Mouse (Mus musculus) lung, postnatal 10 days (tissue): ENCODE measurements around the gene Cand2.

Experiments used
- DNase-seq: peaks from one replicate; pipeline ENCODE4 v3.0.0; 2021

The Cand2 gene

GRCm38 (mm10) chr6:115775838-115776237 lies 1.5 kb downstream of the Cand2 start:
- no peak for DNase-seq

GRCm38 (mm10) chr6:115776363-115776762 lies 2.0 kb downstream of the Cand2 start:
- DNase-seq, result no peak

GRCm38 (mm10) chr6:115782781-115783180 lies 8.4 kb downstream of the Cand2 start:
- no peak for DNase-seq

- DNase-seq, result no peak
These were observed 16.7 kb downstream of the Cand2 start for GRCm38 (mm10) chr6:115791016-115791415.

GRCm38 (mm10) chr6:115791842-115792686 lies 17.7 kb downstream of the Cand2 start:
- peak; percentile 72 for DNase-seq

- DNase-seq, result no peak
These were observed 18.4 kb downstream of the Cand2 start for GRCm38 (mm10) chr6:115792691-115793215.

- peak; percentile 15 for DNase-seq
These were observed 27.5 kb downstream of the Cand2 start for GRCm38 (mm10) chr6:115801811-115802210.

- DNase-seq, result peak; percentile 93
These were observed 29.4 kb downstream of the Cand2 start for GRCm38 (mm10) chr6:115803541-115804382.

- no peak for DNase-seq
These were observed 30.3 kb downstream of the Cand2 start for GRCm38 (mm10) chr6:115804432-115805192.

GRCm38 (mm10) chr6:115807464-115808195 lies 33.3 kb downstream of the Cand2 start:
- DNase-seq, result peak; percentile 27

GRCm38 (mm10) chr6:115808196-115808487 lies 33.8 kb downstream of the Cand2 start:
- no peak for DNase-seq

- DNase-seq, result peak; percentile 93
These were observed 34.3 kb downstream of the Cand2 start, which contains the start of gene Rpl32 for GRCm38 (mm10) chr6:115808488-115809231. Gene Rpl32 (minus strand): TSS chr6:115808747.

GRCm38 (mm10) chr6:115811606-115812005 lies 37.3 kb downstream of the Cand2 start:
- no peak for DNase-seq

GRCm38 (mm10) chr6:115814104-115814503 lies 39.8 kb downstream of the Cand2 start:
- DNase-seq, result peak; percentile 80

GRCm38 (mm10) chr6:115815041-115815440 lies 40.7 kb downstream of the Cand2 start:
- DNase-seq, result no peak

- DNase-seq, result no peak
These were observed 43.8 kb downstream of the Cand2 start for GRCm38 (mm10) chr6:115818129-115818528.

GRCm38 (mm10) chr6:115821216-115821993 lies 47.1 kb downstream of the Cand2 start:
- no peak for DNase-seq

GRCm38 (mm10) chr6:115823850-115824464 lies 49.6 kb downstream of the Cand2 start:
- peak; percentile 71 for DNase-seq

GRCm38 (mm10) chr6:115830779-115831601 lies 56.7 kb downstream of the Cand2 start:
- DNase-seq, result no peak
